Mouse (Mus musculus) ES-E14 (cell line): ENCODE measurements around the gene Nxpe3.

ENCODE experiments used
- CHD2 ChIP-seq: IDR thresholded peaks from 2 replicates; pipeline ENCODE4 v1.6.1; 2014; ENCODE audit warnings: mild to moderate bottlenecking, low read depth, low read length, inconsistent platforms
- HCFC1 ChIP-seq: IDR thresholded peaks from 2 replicates; pipeline ENCODE4 v1.6.1; 2012; ENCODE audit warnings: low read length, inconsistent platforms, borderline replicate concordance; ENCODE audit not compliant: insufficient read depth
- MAFK ChIP-seq: IDR thresholded peaks from 2 replicates; pipeline ENCODE4 v1.6.1; 2014; ENCODE audit warnings: mild to moderate bottlenecking, low read depth, low read length, inconsistent platforms; ENCODE audit not compliant: insufficient read depth
- ZC3H11A ChIP-seq: IDR thresholded peaks from 2 replicates; pipeline ENCODE4 v1.6.1; 2012; ENCODE audit warnings: low read depth, mild to moderate bottlenecking, inconsistent platforms, low read length, borderline replicate concordance

DNA sequence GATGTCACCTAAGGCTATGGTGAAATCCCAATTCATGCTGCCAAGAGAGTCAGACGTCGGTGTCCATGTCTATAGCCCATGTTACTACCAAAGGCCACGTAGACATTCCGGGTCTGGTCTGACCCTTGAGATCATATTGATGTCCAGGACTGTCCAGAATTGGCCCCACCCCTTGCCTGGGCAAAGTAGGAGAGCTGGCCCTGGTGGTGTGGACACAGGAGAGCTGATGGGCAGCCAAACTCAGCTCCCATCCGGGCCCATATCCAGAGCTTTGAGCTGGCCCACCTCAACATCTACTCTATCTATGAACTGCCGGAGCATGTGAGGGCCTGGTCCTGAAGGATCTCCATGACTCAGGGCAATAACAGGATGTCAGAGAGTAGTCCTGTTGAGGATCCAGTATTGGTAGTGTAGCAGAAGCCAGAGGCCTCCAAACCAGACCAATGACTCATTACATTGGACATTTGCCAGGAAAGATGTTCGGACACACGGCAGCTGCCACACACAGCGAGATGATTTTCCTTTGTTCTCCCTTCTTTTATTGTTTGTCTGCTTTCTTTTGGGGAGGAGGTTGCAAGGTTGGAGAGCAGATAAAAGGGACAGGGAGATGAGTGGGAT is 3.4 kb upstream of the Nxpe3 start:
- TF ChIP-seq MAFK (no peak), HCFC1 (no peak), ZC3H11A (no peak), CHD2 (no peak)
